Mouse (Mus musculus) spleen, adult 12 weeks (tissue): ENCODE results near the gene Slc25a36.

Experiments used
- DNase-seq: peaks from one replicate; pipeline ENCODE4 v3.0.0; 2022; ENCODE audit warnings: low spot score

The Slc25a36 gene

GRCm38 (mm10) chr9:97111506-97111905, 549 bp upstream of the Slc25a36 start:
- no peak for DNase-seq

GRCm38 (mm10) chr9:97106481-97107160, 4.3 kb downstream of the Slc25a36 start:
- no peak for DNase-seq

GRCm38 (mm10) chr9:97105400-97105985, 5.5 kb downstream of the Slc25a36 start:
- DNase-seq = no peak

GRCm38 (mm10) chr9:97103376-97104061, 7.4 kb downstream of the Slc25a36 start:
- no peak for DNase-seq

- DNase-seq = no peak
Observed at GRCm38 (mm10) chr9:97098985-97099384, 12.0 kb downstream of the Slc25a36 start.

- DNase-seq = no peak
Observed at GRCm38 (mm10) chr9:97096180-97096579, 14.8 kb downstream of the Slc25a36 start.

GRCm38 (mm10) chr9:97087850-97088249, 23.1 kb downstream of the Slc25a36 start:
- no peak for DNase-seq

- DNase-seq = no peak
Observed at GRCm38 (mm10) chr9:97084628-97085027, 26.3 kb downstream of the Slc25a36 start.

- no peak for DNase-seq
Observed at GRCm38 (mm10) chr9:97081106-97081862, 29.7 kb downstream of the Slc25a36 start.

- DNase-seq = no peak
Observed at GRCm38 (mm10) chr9:97069911-97070310, 41.0 kb downstream of the Slc25a36 start.

- DNase-seq = no peak
Observed at GRCm38 (mm10) chr9:97069466-97069865, 41.5 kb downstream of the Slc25a36 start.

- DNase-seq = peak; percentile 26
Observed at GRCm38 (mm10) chr9:97068201-97069095, 42.5 kb downstream of the Slc25a36 start.

GRCm38 (mm10) chr9:97067761-97068160, 43.2 kb downstream of the Slc25a36 start:
- no peak for DNase-seq

GRCm38 (mm10) chr9:97065885-97066284, 45.1 kb downstream of the Slc25a36 start:
- DNase-seq = no peak

- no peak for DNase-seq
Observed at GRCm38 (mm10) chr9:97065216-97065615, 45.7 kb downstream of the Slc25a36 start.

GRCm38 (mm10) chr9:97064161-97064560, 46.8 kb downstream of the Slc25a36 start:
- no peak for DNase-seq

GRCm38 (mm10) chr9:97061696-97062095, 49.3 kb downstream of the Slc25a36 start:
- no peak for DNase-seq

- no peak for DNase-seq
Observed at GRCm38 (mm10) chr9:97056541-97057338, 54.2 kb downstream of the Slc25a36 start.

GRCm38 (mm10) chr9:97055906-97056305, 55.1 kb downstream of the Slc25a36 start:
- DNase-seq = no peak

- DNase-seq = no peak
Observed at GRCm38 (mm10) chr9:97051176-97051575, 59.8 kb downstream of the Slc25a36 start.

GRCm38 (mm10) chr9:97046240-97046639, 64.7 kb downstream of the Slc25a36 start:
- no peak for DNase-seq
